Mouse (Mus musculus): ENCODE results near the gene Pnpo. TPM values are rescaled to one million over a fixed set of nuclear protein-coding genes. Genes with fewer than 3 reads are reported as not detected.

Gene Pnpo
- polyA plus RNA-seq (2014; fragmentation: Nextera tagmentation; extraction: Ambion mirVana) = 23.1 and 24.4 TPM in 2 replicates

- no peaks in the 10 kb centered on the region for H3K36me3 ChIP-seq (ENCODE audit: control insufficient read depth, insufficient read depth, low read length)
- H3K27ac ChIP-seq (ENCODE audit: low read depth, low read length) = no peak within 1 kb of the TSS; the same call in 1 of the 2 replicates
- H3K27me3 ChIP-seq (ENCODE audit: control insufficient read depth, insufficient read depth, low read length) = no peaks in the 10 kb centered on the region; the same call in 1 of the 2 replicates
- peak; percentile 96 for DNase-seq (ENCODE audit: low spot score, missing footprints)
- H3K4me3 ChIP-seq (ENCODE audit: low read depth, low read length) = peak within 1 kb of the TSS; percentile 49
- H3K9ac ChIP-seq (ENCODE audit: low read length) = peak within 1 kb of the TSS; percentile 61
- H3K4me1 ChIP-seq (ENCODE audit: control insufficient read depth, insufficient read depth, low read length) = peaks cover 8% of the 10 kb centered on the region; the same call in 1 of the 2 replicates
- under 1% methylated on average over 29 of the region's 29 CpGs for WGBS
- peak; percentile 95 for ATAC-seq (ENCODE audit: low FRiP score)
- H3K9me3 ChIP-seq (ENCODE audit: control insufficient read depth, low read length) = no peaks in the 10 kb centered on the region
- H3K4me2 ChIP-seq = peak within 1 kb of the TSS; percentile 89
Observed at GRCm38 (mm10) chr11:96943746-96944304, at the start of gene Pnpo. TSS of gene Pnpo (minus strand) at chr11:96943986.

- WGBS = 51% methylated on average over 8 of the region's 8 CpGs
- H3K27ac ChIP-seq (ENCODE audit: low read depth, low read length) = no peak overlapping the region
Observed at GRCm38 (mm10) chr11:96992722-96993311, 49.0 kb upstream of the Pnpo start.

DNA sequence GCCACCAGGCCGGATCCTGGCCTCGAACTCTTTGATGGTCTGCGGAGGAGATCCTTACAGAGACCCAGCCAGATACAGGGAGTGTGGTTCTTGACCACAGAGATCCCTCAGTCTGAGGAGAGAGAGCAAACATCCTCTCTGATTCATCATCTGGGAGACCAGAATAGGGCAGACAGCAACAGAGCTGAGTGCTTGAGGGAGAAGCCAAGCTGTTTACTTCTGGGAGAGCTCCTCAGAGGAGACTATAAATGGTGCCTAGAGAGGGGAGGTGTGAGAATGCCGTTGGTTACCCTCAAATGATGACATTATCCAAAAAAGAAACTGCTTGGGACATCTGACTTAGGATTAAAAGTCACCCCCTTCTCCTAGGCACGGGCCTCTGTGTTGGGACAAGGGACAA, 47.7 kb upstream of the Pnpo start:
- no peak for ATAC-seq (ENCODE audit: low FRiP score)

More at GRCm38 (mm10) chr11:96992722-96993311, 49.0 kb upstream of the Pnpo start:
- no peak overlapping the region for H3K4me2 ChIP-seq
- H3K9me3 ChIP-seq (ENCODE audit: control insufficient read depth, low read length) = no peaks in the 10 kb centered on the region
- no peak overlapping the region for H3K9ac ChIP-seq (ENCODE audit: low read length)
- DNase-seq (ENCODE audit: low spot score, missing footprints) (no peak), ATAC-seq (ENCODE audit: low FRiP score) (no peak)
- no peaks in the 10 kb centered on the region for H3K36me3 ChIP-seq (ENCODE audit: control insufficient read depth, insufficient read depth, low read length)
- peaks cover 20% of the 10 kb centered on the region for H3K4me1 ChIP-seq (ENCODE audit: control insufficient read depth, insufficient read depth, low read length)
- H3K4me3 ChIP-seq (ENCODE audit: low read depth, low read length) = no peak overlapping the region
- peaks cover 7% of the 10 kb centered on the region for H3K27me3 ChIP-seq (ENCODE audit: control insufficient read depth, insufficient read depth, low read length)

GRCm38 (mm10) chr11:96987873-96988655, 44.3 kb upstream of the Pnpo start:
- H3K36me3 ChIP-seq (ENCODE audit: control insufficient read depth, insufficient read depth, low read length) = no peaks in the 10 kb centered on the region
- H3K9ac ChIP-seq (ENCODE audit: low read length) = peak overlapping the region; percentile 40
- peaks cover 14% of the 10 kb centered on the region for H3K27me3 ChIP-seq (ENCODE audit: control insufficient read depth, insufficient read depth, low read length)
- H3K4me3 ChIP-seq (ENCODE audit: low read depth, low read length) = peak overlapping the region; percentile 23
- DNase-seq (ENCODE audit: low spot score, missing footprints) (peak; percentile 90), ATAC-seq (ENCODE audit: low FRiP score) (peak; percentile 38; the same call in 1 of the 2 replicates)
- H3K9me3 ChIP-seq (ENCODE audit: control insufficient read depth, low read length) = no peaks in the 10 kb centered on the region
- peaks cover 5% of the 10 kb centered on the region for H3K4me1 ChIP-seq (ENCODE audit: control insufficient read depth, insufficient read depth, low read length)
- H3K4me2 ChIP-seq = peak overlapping the region; percentile 49
- WGBS = 8% methylated on average over 31 of the region's 31 CpGs
- H3K27ac ChIP-seq (ENCODE audit: low read depth, low read length) = no peak overlapping the region

More for the DNA sequence above, 47.7 kb upstream of the Pnpo start:
- Histone ChIP-seq H3K4me3 (ENCODE audit: low read depth, low read length) (no peak overlapping the region), H3K27ac (ENCODE audit: low read depth, low read length) (no peak overlapping the region), H3K27me3 (ENCODE audit: control insufficient read depth, insufficient read depth, low read length) (peaks cover 9% of the 10 kb centered on the region), H3K4me2 (no peak overlapping the region), H3K9ac (ENCODE audit: low read length) (no peak overlapping the region), H3K36me3 (ENCODE audit: control insufficient read depth, insufficient read depth, low read length) (no peaks in the 10 kb centered on the region), H3K9me3 (ENCODE audit: control insufficient read depth, low read length) (no peaks in the 10 kb centered on the region), H3K4me1 (ENCODE audit: control insufficient read depth, insufficient read depth, low read length) (peaks cover 7% of the 10 kb centered on the region)
- no peak for DNase-seq (ENCODE audit: low spot score, missing footprints)
- 77% methylated on average over 5 of the region's 5 CpGs for WGBS

DNA sequence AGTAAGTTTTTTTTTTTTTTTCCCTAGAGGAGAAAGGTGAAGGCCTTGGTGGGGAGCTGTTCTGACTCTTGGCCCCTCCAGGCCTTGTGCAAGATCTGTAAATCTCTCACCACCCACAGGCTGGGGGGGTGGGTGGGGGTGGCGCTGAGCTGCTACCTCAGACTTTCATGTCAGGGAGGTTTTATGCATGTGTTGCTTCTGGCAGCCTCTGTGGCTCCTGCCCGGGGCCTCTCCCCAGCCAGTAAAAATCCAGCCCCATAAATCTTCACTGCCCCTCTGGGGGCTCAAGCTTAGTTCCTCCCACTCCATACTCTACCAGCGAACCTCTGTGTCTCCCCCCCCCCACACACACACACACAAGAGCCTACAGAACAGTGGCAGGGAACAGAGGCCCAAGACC, 42.7 kb upstream of the Pnpo start:
- H3K4me1 ChIP-seq (ENCODE audit: control insufficient read depth, insufficient read depth, low read length) = peaks cover 9% of the 10 kb centered on the region
- H3K36me3 ChIP-seq (ENCODE audit: control insufficient read depth, insufficient read depth, low read length) = no peaks in the 10 kb centered on the region
- H3K9me3 ChIP-seq (ENCODE audit: control insufficient read depth, low read length) = no peaks in the 10 kb centered on the region
- H3K27me3 ChIP-seq (ENCODE audit: control insufficient read depth, insufficient read depth, low read length) = peaks cover 14% of the 10 kb centered on the region
- DNase-seq (ENCODE audit: low spot score, missing footprints) (no peak), ATAC-seq (ENCODE audit: low FRiP score) (no peak)
- no peak overlapping the region for H3K4me3 ChIP-seq (ENCODE audit: low read depth, low read length)
- H3K4me2 ChIP-seq = no peak overlapping the region
- no peak overlapping the region for H3K9ac ChIP-seq (ENCODE audit: low read length)
- 55% methylated on average over 3 of the region's 3 CpGs for WGBS
- H3K27ac ChIP-seq (ENCODE audit: low read depth, low read length) = no peak overlapping the region

DNA sequence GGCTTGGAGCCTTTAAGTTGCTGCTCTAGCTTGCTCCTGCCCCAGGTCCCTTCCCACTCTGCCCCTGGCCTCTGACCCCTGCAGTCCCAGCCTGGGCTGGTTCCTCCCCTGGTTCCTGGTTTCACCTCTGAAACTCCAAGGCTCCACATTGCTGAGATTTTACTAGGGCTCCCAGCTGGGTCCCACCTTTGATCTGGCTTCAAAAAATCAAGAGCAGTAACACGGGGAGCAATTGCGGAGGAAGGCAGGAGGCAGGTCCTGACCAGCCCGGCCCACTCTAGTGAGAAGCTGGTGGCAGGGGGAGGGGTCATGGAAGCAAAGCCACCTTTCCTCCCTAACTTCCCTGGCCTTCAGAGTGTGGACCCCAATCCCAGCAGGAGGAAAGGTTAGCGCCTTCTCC, 41.1 kb upstream of the Pnpo start:
- no peaks in the 10 kb centered on the region for H3K9me3 ChIP-seq (ENCODE audit: control insufficient read depth, low read length)
- H3K4me2 ChIP-seq = no peak overlapping the region
- no peak overlapping the region for H3K27ac ChIP-seq (ENCODE audit: low read depth, low read length)
- H3K9ac ChIP-seq (ENCODE audit: low read length) = 0 out of 2 replicates have a peak overlapping the region, but pooled peaks have one; percentile 14
- DNase-seq (ENCODE audit: low spot score, missing footprints) (no peak), ATAC-seq (ENCODE audit: low FRiP score) (no peak)
- peaks cover 9% of the 10 kb centered on the region for H3K4me1 ChIP-seq (ENCODE audit: control insufficient read depth, insufficient read depth, low read length)
- H3K4me3 ChIP-seq (ENCODE audit: low read depth, low read length) = no peak overlapping the region
- WGBS = 18% methylated on average over 4 of the region's 4 CpGs
- no peaks in the 10 kb centered on the region for H3K36me3 ChIP-seq (ENCODE audit: control insufficient read depth, insufficient read depth, low read length)
- H3K27me3 ChIP-seq (ENCODE audit: control insufficient read depth, insufficient read depth, low read length) = peaks cover 14% of the 10 kb centered on the region

GRCm38 (mm10) chr11:96982859-96983258, 39.1 kb upstream of the Pnpo start, which contains the start of gene Sp2:
TSS of gene Sp2 (minus strand) at chr11:96982959.
- WGBS = 75% methylated on average over 7 of the region's 7 CpGs
- Histone ChIP-seq H3K36me3 (ENCODE audit: control insufficient read depth, insufficient read depth, low read length) (no peaks in the 10 kb centered on the region), H3K4me3 (ENCODE audit: low read depth, low read length) (no peak within 1 kb of the TSS), H3K4me2 (no peak within 1 kb of the TSS), H3K27me3 (ENCODE audit: control insufficient read depth, insufficient read depth, low read length) (peaks cover 11% of the 10 kb centered on the region; the same call in 1 of the 2 replicates), H3K4me1 (ENCODE audit: control insufficient read depth, insufficient read depth, low read length) (peaks cover 8% of the 10 kb centered on the region; the same call in 1 of the 2 replicates), H3K9me3 (ENCODE audit: control insufficient read depth, low read length) (no peaks in the 10 kb centered on the region), H3K27ac (ENCODE audit: low read depth, low read length) (no peak within 1 kb of the TSS), H3K9ac (ENCODE audit: low read length) (0 out of 2 replicates have a peak within 1 kb of the TSS, but pooled peaks have one; percentile 12)
- no peak for DNase-seq (ENCODE audit: low spot score, missing footprints)
- no peak for ATAC-seq (ENCODE audit: low FRiP score)

GRCm38 (mm10) chr11:96982355-96982754, 38.6 kb upstream of the Pnpo start:
- Histone ChIP-seq H3K36me3 (ENCODE audit: control insufficient read depth, insufficient read depth, low read length) (no peaks in the 10 kb centered on the region), H3K9me3 (ENCODE audit: control insufficient read depth, low read length) (no peaks in the 10 kb centered on the region), H3K4me1 (ENCODE audit: control insufficient read depth, insufficient read depth, low read length) (peaks cover 8% of the 10 kb centered on the region; the same call in 1 of the 2 replicates), H3K27ac (ENCODE audit: low read depth, low read length) (no peak overlapping the region), H3K4me2 (no peak overlapping the region), H3K9ac (ENCODE audit: low read length) (0 out of 2 replicates have a peak overlapping the region, but pooled peaks have one; percentile 12), H3K27me3 (ENCODE audit: control insufficient read depth, insufficient read depth, low read length) (peaks cover 8% of the 10 kb centered on the region; the same call in 1 of the 2 replicates), H3K4me3 (ENCODE audit: low read depth, low read length) (no peak overlapping the region)
- ATAC-seq (ENCODE audit: low FRiP score) (no peak), DNase-seq (ENCODE audit: low spot score, missing footprints) (peak; percentile 97)
- 4% methylated on average over 7 of the region's 7 CpGs for WGBS
